22 mouse cellular contexts compared by ENCODE assay signal in the genomic region with DNA sequence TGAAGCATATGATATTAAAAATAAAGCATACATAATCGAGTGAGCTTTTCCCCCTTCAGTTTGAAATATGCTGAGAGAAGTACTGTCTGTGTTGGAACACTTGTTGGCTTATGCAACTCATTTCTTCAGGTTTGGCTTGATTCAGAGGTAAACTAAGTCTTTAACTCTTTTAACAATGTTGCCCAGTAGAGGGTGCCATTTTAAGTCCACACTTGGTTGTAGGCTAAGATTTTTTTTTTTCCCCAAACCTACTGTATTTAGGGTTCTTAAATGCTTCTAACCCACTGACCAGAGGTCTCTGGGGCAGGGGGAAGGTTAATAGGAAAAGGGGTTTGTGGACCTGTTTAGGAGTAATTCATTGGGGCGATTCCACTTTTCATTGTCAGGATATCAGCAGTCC. TPM values are rescaled to one million over a fixed set of nuclear protein-coding genes. Genes with fewer than 3 reads are reported as not detected.
DNase-seq lines count a peak whose midpoint lies in the region; ATAC-seq and TF ChIP-seq lines count a peak whose summit lies in the region.
"Had no signal": no experiment of that assay in that cellular context is flagged by ENCODE, and none has a peak within 500 bp of the region (broad histone marks: within the 10 kb centered on the region; RNA-seq: fewer than 3 reads in every experiment).

No protein-coding gene starts in this region.

- WGBS in forebrain, embryonic 15.5 days: 75% methylated on average over 2 of the region's 2 CpGs

- H3K36me3 ChIP-seq in CH12.LX (replicated peaks in 1 of 2; ENCODE audit: control insufficient read depth in 1 of 2, insufficient read depth in 1 of 2, low read length in 1 of 2): no peaks in the 10 kb centered on the region
- H3K36me3 ChIP-seq in forebrain, embryonic 15.5 days: no peaks in the 10 kb centered on the region
- H3K36me3 ChIP-seq: embryonic facial prominence, embryonic 10.5 days; hindbrain, embryonic 13.5 days; limb, embryonic 12.5 days; liver, embryonic 13.5 days; midbrain, embryonic 15.5 days; neural tube, embryonic 13.5 days had no signal

- TF ChIP-seq EP300 in CH12.LX (IDR thresholded peaks at IDR 0.05; ENCODE audit: low read length): no peak

- TF ChIP-seq POLR2A in CH12.LX (IDR thresholded peaks at IDR 0.05; ENCODE audit: low read depth, low read length): no peak

- dilution Hi-C loops in CH12.LX (cut with MboI; ENCODE audit: extremely low pct_ligation_motif_present, extremely low pct_unique_long_range_greater_than_20kb, low sequenced_read_pairs): no loop called here

- no peak overlapping the region for H3K4me2 ChIP-seq in CH12.LX (ENCODE audit: insufficient read depth, low read depth, poor library complexity, severe bottlenecking)
- H3K4me2 ChIP-seq in forebrain, embryonic 15.5 days (replicated peaks): no peak overlapping the region
- H3K4me2 ChIP-seq: hindbrain, embryonic 13.5 days; limb, embryonic 12.5 days; liver, embryonic 13.5 days; midbrain, embryonic 15.5 days; neural tube, embryonic 13.5 days had no signal

- in situ Hi-C loops in CH12.LX (cut with MboI; ENCODE audit: low pct_ligation_motif_present, low pct_unique_long_range_greater_than_20kb, low sequenced_read_pairs): no loop called here

- ATAC-seq in megakaryocyte progenitor cell, adult 5-6 weeks (replicated peaks; ENCODE audit: poor library complexity): peak; percentile 34; the same call in 1 of the 2 replicates
- ATAC-seq in forebrain, embryonic 15.5 days (replicated peaks): no peak
- ATAC-seq: forebrain, embryonic 16.5 days; midbrain, embryonic 15.5 days had no signal

- TF ChIP-seq CTCF in CH12.LX (conservative IDR thresholded peaks at IDR 0.05 in 1 of 2, IDR thresholded peaks at IDR 0.05 in 1 of 2; ENCODE audit: low read depth in 2 of 2, low read length in 2 of 2): peak; percentile 26 to 62; a peak in 3 of 4 replicates

- peak; percentile 3 to 4 for DNase-seq in kidney, postnatal 36 days
- no peak for DNase-seq in kidney, postnatal 4 days
- DNase-seq in A20 (ENCODE audit: low read depth, low spot score): peak; percentile 28
- peak; percentile 29 for DNase-seq in CH12.LX (ENCODE audit: extremely low read depth)
- no peak for DNase-seq in thymus, postnatal 14 days
- no peak for DNase-seq in urinary bladder, postnatal 10 days (ENCODE audit: low spot score)
- DNase-seq: adrenal gland, postnatal 36 days; cerebellum, adult 9-10 months; gastrocnemius, postnatal 36 days; heart, postnatal 36 days; layer of hippocampus, postnatal 36 days; liver, embryonic 13.5 days; lung, adult 2 months; lung, postnatal 4 days had no signal

- TF ChIP-seq RAD21 in CH12.LX (IDR thresholded peaks at IDR 0.05; ENCODE audit: low read depth, low read length): peak; percentile 36

- H3K9ac ChIP-seq in CH12.LX (ENCODE audit: insufficient read depth, low read depth): no peak overlapping the region
- no peak overlapping the region for H3K9ac ChIP-seq in forebrain, embryonic 15.5 days (replicated peaks)
- H3K9ac ChIP-seq: hindbrain, embryonic 13.5 days; limb, embryonic 12.5 days; liver, embryonic 13.5 days; midbrain, embryonic 15.5 days; neural tube, embryonic 13.5 days had no signal

- no peaks in the 10 kb centered on the region for H3K27me3 ChIP-seq in CH12.LX (replicated peaks)
- no peaks in the 10 kb centered on the region for H3K27me3 ChIP-seq in forebrain, embryonic 15.5 days
- H3K27me3 ChIP-seq: hindbrain, embryonic 13.5 days; limb, embryonic 12.5 days; liver, embryonic 13.5 days; midbrain, embryonic 15.5 days; neural tube, embryonic 13.5 days had no signal

- H3K79me2 ChIP-seq in CH12.LX (replicated peaks; ENCODE audit: control insufficient read depth, extremely low read depth, insufficient read depth, poor library complexity, severe bottlenecking): no peaks in the 10 kb centered on the region

- H3K4me1 ChIP-seq in CH12.LX (ENCODE audit: control insufficient read depth in 1 of 2, insufficient read depth in 2 of 2): no peaks in the 10 kb centered on the region
- no peaks in the 10 kb centered on the region for H3K4me1 ChIP-seq in forebrain, embryonic 15.5 days
- H3K4me1 ChIP-seq: embryonic facial prominence, embryonic 10.5 days; hindbrain, embryonic 13.5 days; limb, embryonic 12.5 days; liver, embryonic 13.5 days; midbrain, embryonic 15.5 days; neural tube, embryonic 13.5 days had no signal

- no peak overlapping the region for H3K4me3 ChIP-seq in CH12.LX (replicated peaks in 1 of 3; ENCODE audit: low read depth in 2 of 3, low read length in 2 of 3, poor library complexity in 1 of 3)
- no peak overlapping the region for H3K4me3 ChIP-seq in forebrain, embryonic 15.5 days
- H3K4me3 ChIP-seq: embryonic facial prominence, embryonic 10.5 days; hindbrain, embryonic 13.5 days; limb, embryonic 12.5 days; liver, embryonic 13.5 days; midbrain, embryonic 15.5 days; neural tube, embryonic 13.5 days had no signal

- no peak overlapping the region for H3K27ac ChIP-seq in CH12.LX (ENCODE audit: insufficient read depth, low read depth)
- H3K27ac ChIP-seq in forebrain, embryonic 15.5 days (replicated peaks): no peak overlapping the region
- H3K27ac ChIP-seq: embryonic facial prominence, embryonic 10.5 days; hindbrain, embryonic 13.5 days; limb, embryonic 12.5 days; liver, embryonic 13.5 days; midbrain, embryonic 15.5 days; neural tube, embryonic 13.5 days had no signal

- H3K9me3 ChIP-seq in CH12.LX (replicated peaks; ENCODE audit: low read length): no peaks in the 10 kb centered on the region
- no peaks in the 10 kb centered on the region for H3K9me3 ChIP-seq in forebrain, embryonic 15.5 days
- H3K9me3 ChIP-seq: embryonic facial prominence, embryonic 10.5 days; hindbrain, embryonic 13.5 days; limb, embryonic 12.5 days; liver, embryonic 13.5 days; midbrain, embryonic 15.5 days; neural tube, embryonic 13.5 days had no signal

TF ChIP-seq in CH12.LX, 34 proteins besides CTCF, POLR2A, EP300 and RAD21:
- TF ChIP-seq ZNF384 (IDR thresholded peaks at IDR 0.05; ENCODE audit: low read depth, low read length): peak; percentile 89
- TF ChIP-seq SMC3 (IDR thresholded peaks at IDR 0.05; ENCODE audit: low read depth, low read length): peak; percentile 57
- TF ChIP-seq ELF1 (IDR thresholded peaks at IDR 0.05; ENCODE audit: low read depth, low read length): no peak

RNA-seq across cellular contexts. Expression of gene Tdrd3, which starts 33.4 kb away (rescaled TPM):
- total RNA-seq in CH12.LX (2012; rRNA removed) (6.5 and 7.3 TPM in 2 replicates), CH12.LX (2014; rRNA removed) (12.8 and 13.8 TPM in 2 replicates)
- polyA plus RNA-seq in CH12.LX (2012; ENCODE audit: insufficient read length, low read depth): 10.9 and 13.9 TPM in 2 replicates
- 32.2 and 46.0 TPM in 2 replicates for total RNA-seq in megakaryocyte progenitor cell, adult 5-6 weeks (2015)
- 29.6 and 38.5 TPM in 2 replicates for total RNA-seq in megakaryocyte progenitor cell, adult 5-6 weeks (2017)
- 57.8 and 62.5 TPM in 2 replicates for polyA plus RNA-seq in forebrain, embryonic 15.5 days (2015; fragmentation: Nextera tagmentation; extraction: Ambion mirVana)

Comparison
In these comparisons a context has a peak if more than half of its experiments do, and no peak if none do; other contexts are left out.
1. DNase-seq: peak in kidney, postnatal 36 days (2 of 2), A20 (single experiment) and CH12.LX (single experiment); none in kidney, postnatal 4 days (0 of 2), thymus, postnatal 14 days (single experiment) and urinary bladder, postnatal 10 days (single experiment).